Mouse (Mus musculus): ENCODE measurements at regions not wholly inside any gene's neighbourhood (a gene's known extent, or its start where the extent isn't known, plus 50 kb on each side); places are given as distances from the start of the nearest gene placed in this dataset.

- Histone ChIP-seq H3K27me3 (ENCODE audit: control insufficient read depth in 1 of 2, insufficient read depth in 2 of 2, low read length in 2 of 2) (no peaks in the 10 kb centered on the region; a peak in 2 of 4 replicates), H3K9me3 (replicated peaks; ENCODE audit: insufficient read depth, low read length) (no peaks in the 10 kb centered on the region), H3K4me3 (ENCODE audit: control insufficient read depth in 1 of 2, insufficient read depth in 1 of 2, low read depth in 2 of 2, low read length in 2 of 2) (no peak overlapping the region), H3K27ac (ENCODE audit: control insufficient read depth, low read depth, low read length) (no peak overlapping the region), H3K36me3 (ENCODE audit: control insufficient read depth in 1 of 2, insufficient read depth in 2 of 2, low read length in 2 of 2) (no peaks in the 10 kb centered on the region), H3K79me2 (ENCODE audit: control insufficient read depth, insufficient read depth, low read length, poor library complexity) (no peaks in the 10 kb centered on the region), H3K9ac (ENCODE audit: control insufficient read depth, low read depth, low read length, poor library complexity, severe bottlenecking) (no peak overlapping the region), H3K4me1 (ENCODE audit: control insufficient read depth in 1 of 2, insufficient read depth in 2 of 2, low read length in 2 of 2) (no peaks in the 10 kb centered on the region)
- TF ChIP-seq ZC3H11A (IDR thresholded peaks at IDR 0.05; ENCODE audit: low read depth, low read length), result no peak
- no peak for TF ChIP-seq NELFE (IDR thresholded peaks at IDR 0.05; ENCODE audit: low read depth, low read length)
- no peak for TF ChIP-seq POLR2AphosphoS5 (IDR thresholded peaks at IDR 0.05; ENCODE audit: borderline replicate concordance, low read depth, low read length)
- no peak for TF ChIP-seq MYC (IDR thresholded peaks at IDR 0.05; ENCODE audit: low read depth, low read length)
- no peak for TF ChIP-seq GABPA (IDR thresholded peaks at IDR 0.05; ENCODE audit: low read depth, low read length)
- no peak for TF ChIP-seq SMC3 (IDR thresholded peaks at IDR 0.05; ENCODE audit: low read depth, low read length)
- TF ChIP-seq POLR2AphosphoS2 (IDR thresholded peaks at IDR 0.05; ENCODE audit: low read length), result no peak
- TF ChIP-seq GATA1 (IDR thresholded peaks at IDR 0.05; ENCODE audit: low read depth, low read length), result no peak
- TF ChIP-seq ETS1 (IDR thresholded peaks at IDR 0.05; ENCODE audit: low read depth, low read length), result no peak
- no peak for TF ChIP-seq MAFK (IDR thresholded peaks at IDR 0.05; ENCODE audit: borderline replicate concordance, low read depth, low read length)
- no peak for TF ChIP-seq KAT2A (conservative IDR thresholded peaks at IDR 0.05; ENCODE audit: low read depth, low read length)
- no peak for TF ChIP-seq SIN3A (IDR thresholded peaks at IDR 0.05; ENCODE audit: low read length)
- TF ChIP-seq EP300 (IDR thresholded peaks at IDR 0.05; ENCODE audit: low read depth in 1 of 2, low read length in 2 of 2), result no peak
- no peak for TF ChIP-seq TAL1 (IDR thresholded peaks at IDR 0.05; ENCODE audit: low read length)
- no peak for TF ChIP-seq USF2 (IDR thresholded peaks at IDR 0.05; ENCODE audit: borderline replicate concordance in 1 of 2, insufficient read depth in 1 of 2, low read depth in 1 of 2, low read length in 2 of 2)
- DNase-seq (ENCODE audit: low read depth, low spot score), result no peak
Observed at GRCm38 (mm10) chr6:84430146-84430545, 163.6 kb downstream of the Cyp26b1 start.

- Histone ChIP-seq H3K27ac (ENCODE audit: control insufficient read depth, low read depth, low read length) (no peak overlapping the region), H3K27me3 (ENCODE audit: control insufficient read depth in 1 of 2, insufficient read depth in 2 of 2, low read length in 2 of 2) (no peaks in the 10 kb centered on the region; a peak in 2 of 4 replicates), H3K36me3 (ENCODE audit: control insufficient read depth in 1 of 2, insufficient read depth in 2 of 2, low read length in 2 of 2) (no peaks in the 10 kb centered on the region), H3K9ac (ENCODE audit: control insufficient read depth, low read depth, low read length, poor library complexity, severe bottlenecking) (no peak overlapping the region), H3K9me3 (replicated peaks; ENCODE audit: insufficient read depth, low read length) (no peaks in the 10 kb centered on the region), H3K4me3 (ENCODE audit: control insufficient read depth in 1 of 2, insufficient read depth in 1 of 2, low read depth in 2 of 2, low read length in 2 of 2) (no peak overlapping the region), H3K4me1 (ENCODE audit: control insufficient read depth in 1 of 2, insufficient read depth in 2 of 2, low read length in 2 of 2) (no peaks in the 10 kb centered on the region), H3K79me2 (ENCODE audit: control insufficient read depth, insufficient read depth, low read length, poor library complexity) (no peaks in the 10 kb centered on the region)
- TF ChIP-seq RCOR1 (IDR thresholded peaks at IDR 0.05; ENCODE audit: low read depth, low read length) (no peak), NELFE (IDR thresholded peaks at IDR 0.05; ENCODE audit: low read depth, low read length) (no peak), GATA1 (IDR thresholded peaks at IDR 0.05; ENCODE audit: low read depth, low read length) (no peak), POLR2A (IDR thresholded peaks at IDR 0.05; ENCODE audit: control insufficient read depth in 1 of 2, insufficient read depth in 1 of 2, low read depth in 1 of 2, low read length in 2 of 2, poor library complexity in 1 of 2) (no peak), ETS1 (IDR thresholded peaks at IDR 0.05; ENCODE audit: low read depth, low read length) (no peak), CTCF (IDR thresholded peaks at IDR 0.05 in 2 of 3, conservative IDR thresholded peaks at IDR 0.05 in 1 of 3; ENCODE audit: control insufficient read depth in 1 of 3, insufficient read depth in 1 of 3, low read depth in 2 of 3, low read length in 3 of 3, poor library complexity in 1 of 3, severe bottlenecking in 1 of 3) (no peak), KAT2A (conservative IDR thresholded peaks at IDR 0.05; ENCODE audit: low read depth, low read length) (no peak), POLR2AphosphoS5 (IDR thresholded peaks at IDR 0.05; ENCODE audit: borderline replicate concordance, low read depth, low read length) (no peak), ZNF384 (IDR thresholded peaks at IDR 0.05; ENCODE audit: low read depth, low read length) (no peak)
- DNase-seq (ENCODE audit: low read depth, low spot score), result no peak
Observed at GRCm38 (mm10) chr6:84429247-84429646, 164.5 kb downstream of the Cyp26b1 start.
